Mouse (Mus musculus) cerebellum, postnatal 36 days (tissue): ENCODE data around the gene Man2b2.

ENCODE experiments used
- DNase-seq, 2 experiments: peaks; one replicate each; pipeline ENCODE4 v3.0.0; 2021 to 2022; ENCODE audit warnings: mixed read lengths in 2 of 2

Man2b2 gene

GRCm38 (mm10) chr5:36831272-36831671 lies 819 bp upstream of the Man2b2 start:
- peak; percentile 37 to 56 for DNase-seq

- no peak for DNase-seq
Observed at GRCm38 (mm10) chr5:36829098-36829497, 1.4 kb downstream of the Man2b2 start.

DNA sequence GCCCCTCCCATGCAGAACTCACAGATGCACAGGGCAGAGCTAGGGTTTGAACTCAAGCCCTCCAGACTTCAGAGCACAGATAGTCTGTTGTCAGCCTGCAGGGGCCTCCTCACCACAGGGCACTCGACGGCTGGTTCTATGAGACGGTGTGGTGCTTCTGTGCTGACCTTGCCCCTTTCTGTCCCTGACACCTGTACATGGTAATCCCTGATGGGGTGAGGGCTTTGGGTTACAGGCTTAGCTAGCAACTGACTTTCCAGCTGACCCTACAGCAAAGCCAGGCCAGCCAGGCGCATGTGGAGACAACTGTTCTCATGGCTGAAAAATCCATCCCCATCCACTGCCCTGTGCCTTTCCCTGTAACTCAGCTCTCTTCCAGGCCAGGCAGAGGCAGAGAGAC lies 7.5 kb downstream of the Man2b2 start:
- no peak for DNase-seq

GRCm38 (mm10) chr5:36820142-36820541 lies 10.3 kb downstream of the Man2b2 start:
- peak; percentile 69 to 72 for DNase-seq

GRCm38 (mm10) chr5:36819742-36820141 lies 10.7 kb downstream of the Man2b2 start:
- DNase-seq: no peak

DNA sequence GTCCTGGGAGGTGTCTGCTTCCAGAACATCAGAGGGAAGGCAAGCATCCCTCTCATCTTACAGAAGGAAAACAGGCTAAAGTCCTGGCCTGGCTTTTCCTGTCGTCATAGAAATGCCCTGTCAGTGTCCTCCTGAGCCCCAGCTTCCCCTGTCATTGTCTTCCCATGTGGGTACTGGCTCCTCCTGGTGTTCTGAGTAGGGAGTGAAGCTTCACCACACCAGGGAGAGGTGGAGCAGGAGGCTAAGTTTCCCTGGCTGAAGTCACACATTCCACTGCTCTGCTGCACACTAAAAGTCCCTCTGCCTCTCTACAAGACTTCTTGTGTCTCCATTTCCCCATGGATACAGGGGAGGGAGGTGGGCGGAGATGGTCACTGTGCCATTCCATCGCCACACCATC lies 12.7 kb downstream of the Man2b2 start:
- no peak for DNase-seq

GRCm38 (mm10) chr5:36814554-36814953 lies 15.9 kb downstream of the Man2b2 start:
- DNase-seq: no peak

GRCm38 (mm10) chr5:36811413-36811812 lies 19.0 kb downstream of the Man2b2 start:
- DNase-seq: peak; percentile 73 to 80

DNA sequence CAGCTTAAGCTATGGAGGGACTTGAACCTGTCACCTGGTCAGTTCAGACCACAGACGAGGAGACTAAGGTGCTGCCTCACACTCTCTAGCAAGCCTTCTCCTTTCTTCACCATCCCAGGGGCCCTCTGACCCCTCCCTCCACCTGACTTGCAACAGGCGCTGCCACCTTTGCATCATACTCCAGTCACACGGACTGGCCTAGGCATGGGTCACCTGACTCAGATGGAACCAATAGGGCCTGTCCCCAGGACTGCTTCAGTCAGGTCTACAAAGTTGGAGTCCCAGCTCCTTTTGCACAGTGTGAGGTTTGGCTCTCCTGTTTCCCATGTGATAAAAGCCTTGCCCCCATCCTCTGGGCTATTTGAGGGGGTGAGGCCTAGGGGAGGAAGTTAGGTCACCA lies 19.8 kb downstream of the Man2b2 start:
- DNase-seq: no peak

- no peak for DNase-seq
Observed at GRCm38 (mm10) chr5:36809123-36809522, 21.3 kb downstream of the Man2b2 start.

GRCm38 (mm10) chr5:36807106-36807505 lies 23.3 kb downstream of the Man2b2 start:
- DNase-seq: no peak

DNA sequence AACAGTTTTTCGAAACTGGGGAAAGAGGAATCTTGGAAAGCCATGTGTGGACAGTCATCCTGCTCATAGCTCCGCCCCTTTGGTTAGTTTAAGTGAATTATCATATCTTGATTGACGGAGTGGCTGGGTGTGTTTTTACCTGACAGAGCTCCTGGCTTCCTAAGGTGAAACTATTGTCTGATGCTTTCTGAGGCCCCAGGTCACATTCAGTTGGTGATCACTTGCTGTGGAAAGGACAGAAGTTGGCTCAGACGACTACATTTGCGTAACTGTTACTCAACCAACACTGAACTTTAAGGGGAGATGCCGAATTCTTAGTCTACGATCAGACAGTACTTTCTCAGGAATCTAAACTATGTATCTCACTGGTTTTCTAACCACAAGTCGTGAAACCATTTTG lies 33.2 kb downstream of the Man2b2 start:
- DNase-seq: no peak

DNA sequence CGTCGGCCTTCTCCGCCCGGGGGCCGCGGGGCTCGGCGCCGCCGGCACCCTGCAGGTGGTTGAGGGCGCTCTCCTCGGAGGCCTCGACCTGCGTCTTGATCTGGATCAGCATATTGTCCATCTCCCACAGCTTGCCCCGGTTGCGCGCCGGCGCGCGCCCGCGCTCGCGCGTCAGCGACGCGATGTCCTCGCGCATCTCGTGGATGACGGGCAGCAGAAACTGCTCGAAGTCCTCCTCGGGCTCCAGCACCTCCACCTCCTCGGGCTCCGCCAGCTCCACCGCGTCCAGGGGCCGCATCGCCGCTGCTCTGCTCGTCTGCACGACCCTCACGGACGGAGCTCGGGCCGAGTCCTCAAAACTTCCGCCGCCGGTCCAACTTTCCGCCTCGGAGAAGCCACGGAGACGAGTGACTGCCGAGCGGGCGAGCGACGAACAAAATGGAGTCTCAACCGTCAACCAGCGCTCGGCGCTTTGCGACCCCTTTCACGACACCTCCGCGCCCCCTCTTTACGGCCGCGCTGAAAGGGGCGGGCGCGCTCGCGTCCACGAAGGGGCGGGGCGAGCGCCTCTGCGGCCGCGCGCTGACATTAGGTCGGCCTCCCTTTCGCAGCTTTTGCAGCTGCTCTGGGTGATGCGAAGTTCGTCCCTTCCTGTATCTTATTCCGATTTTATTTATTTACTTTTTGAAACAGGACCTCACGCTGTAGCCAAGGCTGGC lies 34.0 kb downstream of the Man2b2 start, which contains the start of gene Mrfap1:
TSS of gene Mrfap1 (minus strand) at position 477 of the 719 bp plus-strand sequence.
- DNase-seq: peak; percentile 94 to 95

DNA sequence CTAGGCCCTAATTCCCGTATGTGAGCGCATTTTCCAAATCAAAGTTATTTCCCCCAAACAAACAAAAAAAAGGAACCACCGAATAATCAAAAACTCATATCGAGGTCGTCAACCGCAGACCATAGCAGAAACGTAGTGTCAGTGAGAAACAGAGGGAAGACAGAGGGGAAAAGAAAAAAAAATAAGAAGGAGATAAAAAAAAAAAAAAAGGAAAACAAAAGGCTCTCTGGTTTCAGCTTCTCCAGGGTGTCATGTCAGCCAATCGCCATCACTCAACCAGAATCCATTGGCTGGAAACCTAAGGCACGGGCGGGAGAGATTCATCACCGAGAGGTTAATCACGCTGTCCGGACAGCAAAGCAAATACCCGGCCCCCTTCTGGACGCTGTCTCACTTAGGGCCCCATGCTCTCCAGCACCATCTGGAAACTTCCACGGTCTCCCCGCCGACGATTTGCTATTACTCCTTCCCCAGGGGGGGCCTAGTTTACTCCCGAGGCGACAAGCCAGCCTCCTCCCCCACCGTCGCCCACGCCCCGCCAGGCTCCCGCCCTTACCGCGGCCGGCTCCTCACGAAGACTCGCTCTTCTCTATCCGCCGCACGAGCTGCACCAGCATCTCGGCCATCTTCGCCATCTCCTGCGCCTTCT lies 34.7 kb downstream of the Man2b2 start:
- peak; percentile 68 to 70 for DNase-seq

GRCm38 (mm10) chr5:36791861-36792260 lies 38.6 kb downstream of the Man2b2 start:
- DNase-seq: no peak

GRCm38 (mm10) chr5:36786052-36786451 lies 44.4 kb downstream of the Man2b2 start:
- no peak for DNase-seq

DNA sequence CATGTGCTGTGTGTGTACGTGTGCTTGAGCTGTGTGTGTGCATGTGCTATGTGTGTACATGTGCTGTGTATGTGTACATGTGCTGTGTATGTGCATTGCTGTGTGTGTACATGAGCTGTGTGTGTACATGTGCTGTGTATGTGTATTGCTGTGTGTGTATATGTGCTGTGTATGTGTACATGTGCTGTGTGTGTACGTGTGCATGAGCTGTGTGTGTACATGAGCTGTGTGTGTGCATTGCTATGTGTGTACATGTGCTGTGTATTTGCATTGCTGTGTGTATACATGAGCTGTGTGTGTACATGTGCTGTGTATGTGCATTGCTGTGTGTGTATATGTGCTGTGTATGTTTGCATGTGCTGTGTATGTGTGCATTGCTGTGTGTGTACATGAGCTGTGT lies 50.9 kb downstream of the Man2b2 start:
- no peak for DNase-seq

DNA sequence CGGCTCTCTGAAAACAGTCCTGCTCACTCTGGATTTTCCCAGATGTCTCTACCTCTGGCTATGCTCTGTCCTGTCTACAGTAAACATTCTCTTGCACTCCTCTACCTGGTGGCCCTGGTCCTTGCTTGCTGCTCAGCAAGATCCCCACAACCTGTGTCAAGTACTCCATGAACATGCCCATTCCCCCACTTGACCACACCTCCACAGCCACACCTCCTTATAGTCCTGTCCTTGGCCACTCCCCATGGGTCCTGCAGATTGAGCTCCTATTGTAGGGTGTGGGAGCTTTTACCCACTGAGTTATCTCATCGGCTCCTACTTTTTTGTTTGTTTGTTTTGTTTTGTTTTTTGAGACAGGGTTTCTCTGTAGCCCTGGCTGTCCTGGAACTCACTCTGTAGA lies 51.6 kb downstream of the Man2b2 start:
- no peak for DNase-seq

DNA sequence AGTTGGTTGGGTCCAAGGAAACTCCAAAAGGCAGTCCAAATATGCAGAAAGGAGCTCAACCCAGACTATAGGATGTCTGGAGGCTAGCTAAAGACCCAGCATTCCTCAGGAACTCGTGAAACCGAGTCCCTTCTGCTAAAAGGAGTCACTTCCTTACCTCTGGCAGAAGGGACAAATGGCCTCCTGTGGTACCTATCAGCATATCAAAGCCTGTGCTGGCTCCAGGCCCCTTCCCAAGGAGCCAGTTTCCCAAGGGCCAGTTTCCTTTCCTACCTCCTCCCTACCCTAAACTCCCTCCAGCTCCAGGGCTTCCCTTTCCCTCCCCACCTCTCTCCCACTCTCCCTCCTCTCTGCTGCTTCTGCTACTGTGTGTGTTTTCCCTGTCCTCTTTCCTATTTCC lies 53.3 kb downstream of the Man2b2 start:
- no peak for DNase-seq

DNA sequence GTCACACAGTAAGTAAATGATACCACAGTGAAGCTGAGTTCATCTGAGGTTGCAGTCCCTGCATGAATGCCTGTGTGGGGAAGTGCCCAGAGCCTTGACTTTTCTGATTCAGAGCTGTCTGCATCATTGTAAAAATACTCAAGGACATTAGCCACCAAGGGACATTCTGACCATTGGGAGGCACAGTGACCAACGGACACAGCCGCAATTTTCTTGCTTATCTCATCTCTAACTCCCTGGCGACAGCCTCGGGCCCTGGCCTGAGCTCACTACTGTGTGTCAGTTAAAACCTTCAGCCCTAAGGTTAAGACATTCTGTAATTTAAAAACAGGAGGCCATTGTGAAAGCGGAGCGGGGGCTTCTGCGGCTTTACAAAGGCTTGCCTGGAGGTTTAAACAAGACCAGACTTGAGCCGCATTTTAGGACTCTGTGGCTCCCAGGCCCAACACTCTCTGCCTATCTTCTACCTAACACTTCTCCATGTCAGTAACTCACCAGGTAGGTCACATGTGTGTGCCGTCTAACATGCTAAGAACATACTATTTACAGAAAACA lies 54.4 kb downstream of the Man2b2 start:
- no peak for DNase-seq

DNA sequence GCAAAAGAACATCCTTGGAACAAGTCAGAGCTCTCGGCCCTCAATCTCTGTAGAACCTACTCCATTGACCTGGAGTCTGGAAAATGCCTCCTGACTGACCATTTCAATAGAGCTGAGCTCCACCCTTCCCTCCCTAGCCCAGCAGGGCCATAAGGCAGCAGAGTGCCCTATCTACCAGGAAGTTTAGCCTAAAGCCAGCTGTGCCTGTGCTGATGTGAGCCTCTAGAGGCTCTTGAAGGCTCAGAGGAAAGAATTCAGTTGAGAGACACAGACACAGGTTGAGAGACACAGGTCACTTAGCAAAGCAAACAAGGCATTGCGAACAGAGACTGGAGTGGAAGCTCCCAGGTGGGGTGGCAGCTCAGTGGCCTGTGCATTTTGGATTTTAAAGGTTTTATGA lies 55.1 kb downstream of the Man2b2 start:
- no peak for DNase-seq

DNA sequence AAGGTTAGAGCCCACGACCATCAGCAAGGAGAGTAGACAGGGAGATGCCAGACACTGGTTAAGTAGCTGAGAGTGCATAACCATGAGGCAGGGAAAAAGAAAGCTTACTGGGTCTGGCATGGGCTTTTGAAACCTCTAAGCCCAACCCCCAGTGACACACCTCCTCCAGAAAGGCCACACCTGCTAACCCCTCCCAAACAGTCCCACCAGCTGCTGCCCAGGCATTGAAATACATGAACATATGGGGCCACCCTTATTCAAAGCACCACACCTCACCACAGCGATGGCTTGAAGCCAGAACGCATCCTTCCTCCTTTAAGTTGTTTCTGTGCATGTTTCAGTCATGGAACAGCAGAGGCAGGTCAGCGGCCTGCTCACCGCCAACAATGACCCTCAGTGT lies 57.9 kb downstream of the Man2b2 start:
- DNase-seq: no peak

- no peak for DNase-seq
Observed at GRCm38 (mm10) chr5:36769603-36770002, 60.9 kb downstream of the Man2b2 start.
